12 mouse cellular contexts compared by ENCODE assay signal in genomic region chr12:52622398-52622797, GRCm38 (mm10).
"Had no signal": no experiment of that assay in that cellular context is flagged by ENCODE, and none has a peak within 500 bp of the region (broad histone marks: within the 10 kb centered on the region; RNA-seq: fewer than 3 reads in every experiment).

No protein-coding gene starts in this region.

- ATAC-seq: midbrain, embryonic 16.5 days had no signal

- DNase-seq: lung, adult 18-20 months; lung, embryonic 14.5 days; lung, postnatal 10 days; lung, postnatal 4 days; midbrain, embryonic 14.5 days; right cerebral cortex, postnatal 25 days; right cerebral cortex, postnatal 4 days; spleen, adult 18-20 months; thymus, adult 18-20 months; thymus, postnatal 14 days; thymus, postnatal 4 days had no signal
